Mouse (Mus musculus) lung, postnatal 36 days (tissue): ENCODE results near the gene Tiam1.
A peak's percentile ranks its signal among the peaks of the same experiment; 100 is the strongest.

Experiments used
- DNase-seq: peaks from one replicate; pipeline ENCODE4 v3.0.0; 2022; ENCODE audit warnings: mixed read lengths

Tiam1 gene

DNA sequence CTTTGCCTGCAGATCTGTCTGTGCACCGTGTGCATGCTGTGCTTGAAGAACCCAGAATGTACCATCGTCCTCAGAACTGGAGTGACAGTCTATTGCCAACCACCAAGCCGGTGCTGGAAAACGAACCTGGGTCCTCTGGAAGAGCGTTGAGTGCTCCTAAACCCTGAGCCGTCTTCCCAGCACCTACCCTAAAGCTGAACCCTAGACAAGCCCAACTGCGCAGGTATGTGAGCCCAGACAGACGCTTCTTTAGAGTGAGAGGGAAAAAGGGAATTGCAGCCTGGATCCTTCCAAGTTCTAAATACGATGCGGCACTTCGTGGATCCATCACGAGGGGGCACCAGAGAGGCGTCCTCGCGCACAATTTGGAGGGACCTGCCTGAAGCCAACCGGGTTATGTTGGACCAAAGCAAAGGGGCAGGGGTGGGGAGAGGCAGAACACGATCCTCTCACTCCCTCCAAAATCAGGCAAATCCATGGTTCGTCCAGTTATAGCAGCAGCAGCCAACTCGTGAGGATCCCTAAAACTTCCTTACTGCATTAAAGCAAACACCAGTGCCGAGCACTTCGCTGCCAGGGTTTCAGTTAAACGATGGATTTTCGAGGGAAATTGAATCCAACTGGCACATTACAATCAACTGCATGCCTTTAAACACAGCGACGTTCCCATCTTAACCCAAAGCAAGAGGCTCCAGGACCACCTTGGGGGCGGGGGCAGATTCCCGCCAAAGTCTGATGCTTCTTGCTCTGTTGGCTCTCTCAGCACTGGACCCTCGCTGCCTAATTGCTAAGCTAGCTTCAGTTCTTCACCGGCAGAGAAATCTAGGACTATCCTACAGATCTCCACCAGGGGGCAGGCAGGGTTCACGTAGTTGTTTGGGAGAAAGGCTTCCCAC, 369.7 kb downstream of the Tiam1 start:
- DNase-seq = peak; percentile 91

DNA sequence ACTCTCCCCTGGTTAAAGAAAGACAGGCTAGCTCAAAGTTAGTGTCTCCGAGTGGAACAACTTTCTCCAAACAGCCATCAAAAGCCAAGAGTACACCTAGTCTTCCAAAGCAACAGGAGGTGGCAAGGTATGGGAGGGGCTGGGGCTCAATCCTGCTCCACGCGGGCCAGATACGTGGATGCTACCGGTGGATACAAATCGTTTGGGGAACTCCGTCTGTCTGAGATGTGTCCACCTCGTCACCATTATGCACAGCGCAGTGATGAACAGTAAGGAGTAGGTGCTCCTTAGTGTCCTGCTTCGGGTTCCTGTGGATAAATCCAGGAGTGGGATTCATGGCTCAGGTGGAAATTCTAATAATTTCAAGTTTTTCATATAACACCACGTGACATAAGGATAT, 377.6 kb downstream of the Tiam1 start:
- no peak for DNase-seq

DNA sequence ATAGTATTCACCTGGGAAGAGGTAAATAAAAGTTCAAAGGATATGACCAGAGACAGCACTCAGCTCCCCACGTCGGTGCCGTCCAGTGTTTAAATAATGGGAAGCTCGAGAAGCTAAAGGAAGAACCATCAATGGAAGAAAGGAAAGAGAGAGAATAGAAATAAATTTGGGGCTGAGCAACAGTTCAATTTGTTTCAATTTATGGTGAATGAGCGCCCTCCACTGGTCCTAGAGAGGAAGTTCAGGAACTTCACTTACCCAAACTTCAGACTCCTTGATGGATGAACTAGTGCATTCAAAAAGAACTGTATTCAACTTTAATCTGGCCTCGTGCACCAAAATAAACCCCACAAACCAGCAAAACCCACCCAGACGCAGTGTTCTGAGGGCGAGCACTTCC, 378.1 kb downstream of the Tiam1 start:
- DNase-seq = peak; percentile 22

DNA sequence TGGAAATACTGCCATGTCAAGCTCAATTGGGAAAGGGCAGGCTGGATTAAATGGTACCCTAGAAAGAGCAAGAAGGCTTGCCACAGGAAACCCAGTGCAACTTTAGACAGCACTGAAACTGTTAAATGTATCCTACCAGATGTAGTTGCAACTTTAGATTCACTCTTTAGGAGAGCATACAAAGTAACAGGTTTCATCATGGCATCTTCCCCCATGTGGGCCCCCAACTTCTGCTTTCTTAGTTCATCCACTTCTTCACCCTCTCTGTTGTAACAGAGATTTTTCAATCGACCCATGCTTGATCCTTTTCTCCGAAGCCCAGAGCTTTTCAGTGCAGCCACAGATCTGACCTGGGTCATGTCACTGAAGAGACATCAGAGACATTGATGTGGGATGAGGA, 379.8 kb downstream of the Tiam1 start:
- no peak for DNase-seq

DNA sequence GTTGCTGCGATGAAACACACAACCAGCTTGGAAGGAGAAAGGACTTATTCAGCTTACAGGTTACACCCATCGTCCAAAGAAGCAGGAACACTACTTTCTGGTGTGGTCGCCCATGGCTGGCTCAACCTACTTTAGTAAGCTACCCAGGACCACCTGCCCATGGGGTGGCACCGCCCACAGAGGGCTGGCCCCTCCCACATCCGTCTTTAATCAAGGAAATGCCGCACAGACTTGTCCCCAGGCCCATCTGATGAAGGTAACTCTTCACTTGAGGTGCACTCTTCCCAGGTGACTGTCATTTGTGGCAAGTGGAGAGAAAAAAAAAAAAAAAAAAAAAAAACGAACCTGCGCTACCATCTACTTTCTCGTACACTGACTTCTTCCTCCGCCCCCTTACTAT, 381.0 kb downstream of the Tiam1 start:
- no peak for DNase-seq

DNA sequence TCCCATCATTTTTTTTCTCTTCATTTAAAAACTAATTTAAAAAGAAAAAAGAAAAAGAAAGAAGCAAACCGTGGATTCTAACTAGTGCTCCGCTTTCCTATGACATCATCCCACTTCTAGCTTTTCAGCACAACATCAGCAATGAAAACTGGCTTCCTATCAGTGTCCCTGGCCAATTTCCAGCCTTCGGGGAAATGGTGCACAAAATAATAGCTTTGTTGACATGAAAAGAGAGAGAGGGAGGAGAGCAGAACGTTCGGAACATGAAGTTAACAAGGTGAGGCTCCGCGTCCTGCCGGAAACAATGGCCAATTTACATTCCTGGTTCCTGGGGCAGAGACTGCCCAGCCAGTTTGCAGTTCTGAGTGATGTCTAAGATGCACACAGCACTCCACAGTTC, 381.5 kb downstream of the Tiam1 start:
- DNase-seq = peak; percentile 7

DNA sequence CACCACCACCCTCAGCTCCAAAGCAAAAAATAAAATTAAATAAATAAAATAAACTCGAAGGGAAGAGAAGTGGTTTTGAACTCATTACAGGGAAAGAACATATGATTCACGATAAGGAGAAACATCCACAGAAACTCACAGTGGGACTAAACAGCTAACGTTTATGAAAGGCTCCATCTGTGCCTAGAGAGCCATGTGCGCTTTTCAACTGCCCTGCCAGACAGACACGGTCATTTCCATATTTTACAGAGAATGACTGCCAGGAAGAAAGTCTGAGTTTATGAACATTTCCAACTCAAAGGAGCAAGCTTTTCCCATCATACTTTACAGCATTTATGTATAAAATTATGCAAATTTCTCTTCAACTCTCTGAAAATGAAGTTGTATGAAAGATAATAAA, 386.2 kb downstream of the Tiam1 start:
- DNase-seq = no peak

DNA sequence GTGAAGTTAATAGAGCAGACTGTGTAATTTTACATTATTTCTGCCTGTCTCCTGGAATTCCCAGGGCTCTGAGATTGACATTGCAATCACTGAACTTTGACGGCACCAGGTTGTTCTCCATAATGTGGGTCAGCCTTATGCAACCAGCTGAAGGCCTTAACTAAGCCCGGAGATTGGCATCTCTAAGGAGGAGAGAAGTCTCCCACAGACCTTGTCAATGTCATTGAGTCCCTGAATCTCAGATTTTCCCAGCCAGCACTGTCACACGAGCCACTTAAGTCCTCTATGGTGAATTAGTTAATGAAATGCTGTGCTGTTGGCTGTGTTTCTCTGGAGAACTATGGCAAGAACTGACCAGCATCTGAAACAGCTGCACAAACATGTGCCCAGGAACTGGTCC, 388.9 kb downstream of the Tiam1 start:
- no peak for DNase-seq

DNA sequence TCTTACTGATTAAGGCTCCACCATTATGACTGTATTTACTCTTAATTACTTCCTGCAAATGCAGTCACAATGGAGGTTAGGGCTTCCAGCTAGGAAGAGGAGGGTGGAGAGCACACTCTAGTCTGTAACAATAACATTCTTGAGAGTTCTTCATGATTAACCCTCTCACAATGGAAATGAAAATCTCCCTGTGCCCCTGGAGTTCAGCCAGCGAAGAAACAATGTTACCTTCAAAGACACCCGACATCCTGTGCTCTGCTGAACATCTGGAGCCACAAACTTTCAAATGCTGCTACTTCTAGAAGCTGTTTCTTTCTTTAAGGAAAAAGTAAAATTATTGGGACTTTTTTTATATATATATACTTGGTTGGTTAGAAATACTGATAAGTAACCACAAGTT, 395.7 kb downstream of the Tiam1 start:
- DNase-seq = no peak

DNA sequence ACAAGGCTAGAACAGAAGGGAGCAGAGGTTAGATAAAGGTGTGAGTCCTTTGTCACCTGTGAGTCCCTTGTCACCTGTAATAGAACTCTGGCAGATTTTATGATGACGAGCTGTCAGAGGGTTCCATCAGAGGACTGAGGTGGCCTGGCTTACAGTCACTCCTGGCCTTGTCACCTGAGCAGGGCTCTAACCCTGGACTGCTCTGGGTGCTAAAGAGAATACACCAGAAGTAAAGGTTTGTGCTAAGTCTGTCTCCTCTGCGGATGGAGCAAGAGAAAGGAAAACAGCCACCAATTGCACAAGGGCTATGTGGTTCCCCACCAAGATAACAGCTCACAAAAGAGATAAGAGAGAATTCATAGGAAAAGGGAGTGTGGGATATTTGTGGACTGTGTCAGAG, 404.0 kb downstream of the Tiam1 start:
- DNase-seq = no peak

DNA sequence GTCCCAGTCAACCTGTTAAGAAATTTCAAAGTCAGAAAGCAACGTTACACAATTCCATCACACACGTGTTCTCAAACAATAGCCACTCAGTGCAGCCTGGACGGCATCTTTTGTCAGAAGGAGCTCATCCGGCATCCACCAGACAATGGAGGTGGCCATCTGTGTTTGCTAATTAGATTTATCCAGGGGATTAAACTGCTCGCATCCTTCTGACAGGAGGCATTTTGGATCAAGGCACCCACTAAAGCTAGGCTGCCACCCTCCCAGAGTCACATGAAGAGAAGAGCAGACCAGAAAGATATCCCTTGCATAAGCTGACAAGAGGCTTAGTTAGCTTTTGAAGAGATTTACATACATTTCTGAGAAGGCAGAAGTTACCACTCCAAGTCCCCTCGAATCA, 404.6 kb downstream of the Tiam1 start:
- no peak for DNase-seq
